Mouse (Mus musculus) left cerebral cortex, postnatal 4 days (tissue): ENCODE measurements around the gene Ipo8. TPM values are rescaled to one million over a fixed set of nuclear protein-coding genes. Genes with fewer than 3 reads are reported as not detected.

Experiments used
- DNase-seq: peaks from one replicate; pipeline ENCODE4 v3.0.0-alpha.2; 2022
- intact Hi-C: fragments of 180-260 bp; cut with DNase I; formaldehyde crosslinking; loops from one replicate; pipeline ENCODE4 v1.15.1; 2025
- total RNA-seq, 2 experiments: library from RNA; stranded (reverse); gene quantifications; 2 replicates each; pipeline ENCODE4 v1.2.3; 2021

Ipo8 gene
- total RNA-seq = 10 to 100 TPM; 35.1 to 39.9 TPM

DNA sequence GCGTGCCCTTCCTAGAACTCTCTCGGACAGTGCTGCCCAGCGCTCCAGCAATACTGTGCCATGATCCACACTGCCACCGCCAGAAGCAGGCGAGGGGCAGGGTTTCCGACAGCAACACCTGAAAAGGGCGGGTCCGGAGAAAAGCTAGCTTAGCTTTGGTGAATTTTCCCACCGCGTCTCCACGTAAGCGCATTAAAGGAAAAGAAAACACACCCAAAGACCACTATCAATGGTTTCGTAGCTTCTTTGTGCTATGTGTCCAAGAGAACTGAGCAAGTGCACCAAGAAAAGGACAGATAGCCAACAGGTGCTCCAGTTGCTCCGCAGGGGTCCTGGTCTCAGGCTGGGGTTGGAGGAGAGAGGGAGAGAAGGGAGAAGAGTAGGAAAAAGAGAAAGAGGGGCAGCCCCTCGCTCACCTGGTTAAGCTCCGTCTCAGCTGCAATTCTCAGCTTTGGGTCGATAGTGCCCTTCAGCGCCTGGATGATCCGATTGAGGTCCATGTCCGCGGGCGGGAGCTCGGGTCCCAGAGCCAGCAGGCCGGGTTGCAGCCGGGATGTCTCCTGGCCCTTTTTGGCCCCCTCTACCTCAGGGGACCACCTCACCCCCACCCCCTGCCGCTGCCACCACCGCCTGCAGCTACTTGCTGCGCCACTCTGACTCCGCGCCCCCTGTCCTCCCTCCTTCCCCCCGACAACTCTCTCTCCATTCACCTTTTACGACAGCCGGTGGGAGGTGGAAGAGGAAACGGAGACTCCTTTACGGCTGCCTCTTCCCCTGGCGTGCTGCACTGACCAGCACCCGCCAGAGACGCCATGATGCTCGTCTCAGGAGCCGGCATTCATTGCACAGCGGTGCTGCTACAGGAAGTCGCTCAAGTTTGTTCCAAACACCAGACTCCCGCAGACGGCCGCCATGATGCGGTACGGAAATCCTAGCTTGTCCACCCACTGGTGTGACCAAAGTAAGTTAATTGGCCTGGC, at the start of gene Ipo8:
Gene Ipo8 (minus strand): TSS at position 720 of the 980 bp plus-strand sequence.
- DNase-seq = peak; percentile 93
- intact Hi-C loops = loop anchor here (5.0 kb wide), 1 partner anchor 66 kb away; the partner anchor contains the start of gene Caprin2

DNA sequence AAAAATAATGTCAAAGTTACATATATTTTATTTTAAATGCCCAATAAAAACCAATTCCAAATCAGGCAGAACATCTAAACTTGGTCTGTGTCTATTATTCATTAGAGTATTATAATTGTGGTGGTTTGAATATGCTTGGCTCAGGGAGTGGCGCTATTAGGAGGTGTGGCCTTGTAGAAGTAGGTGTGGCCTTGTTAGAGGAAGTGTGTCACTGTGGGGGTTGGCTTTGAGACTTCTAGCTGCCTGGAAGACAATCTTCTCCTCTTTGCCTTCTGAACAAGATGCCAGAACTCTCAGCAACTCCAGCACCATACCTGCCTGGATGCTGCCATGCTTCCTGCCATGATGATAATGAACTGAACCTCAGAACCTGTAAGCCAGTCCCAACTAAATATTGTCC, 42.6 kb upstream of the Ipo8 start:
- intact Hi-C loops = no loop called here
- DNase-seq = no peak

DNA sequence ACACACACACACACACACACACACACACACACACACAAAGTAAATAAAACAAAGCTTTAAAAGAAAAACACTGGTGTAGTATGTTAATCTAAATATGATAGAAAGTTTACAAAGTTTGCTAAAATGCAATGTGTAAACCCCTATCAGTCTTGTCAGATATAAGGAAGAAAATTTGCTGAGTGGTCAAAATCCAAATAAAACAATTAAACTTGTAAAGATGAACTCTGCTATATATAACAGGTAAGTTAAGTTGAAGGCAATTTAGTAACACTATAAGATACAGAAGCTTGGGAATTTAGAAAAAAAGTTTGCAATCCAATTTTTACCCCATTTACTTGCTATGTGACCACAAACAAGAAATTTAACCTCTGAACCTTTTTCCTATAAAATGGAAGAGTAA, 14.4 kb upstream of the Ipo8 start:
- no peak for DNase-seq
- intact Hi-C loops = no loop called here

DNA sequence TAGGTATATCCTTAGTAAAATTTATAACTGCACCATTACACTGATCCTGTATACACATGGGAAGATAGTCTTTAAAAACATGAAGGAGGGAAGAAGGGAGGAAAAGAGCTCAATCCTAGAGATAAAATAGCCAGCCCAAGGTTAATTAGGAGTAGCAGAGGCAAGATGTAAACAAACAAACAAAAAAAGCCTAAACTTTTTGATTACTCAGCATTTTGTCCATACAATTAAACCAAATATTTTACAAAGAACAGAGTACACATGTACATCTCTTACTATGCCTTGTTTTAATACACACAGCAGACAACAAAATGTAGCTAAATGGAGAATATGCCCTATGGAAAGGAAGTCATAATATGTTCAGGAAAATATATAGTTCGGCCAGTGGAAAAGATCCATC, 10.5 kb upstream of the Ipo8 start:
- DNase-seq = no peak
- intact Hi-C loops = no loop called here

DNA sequence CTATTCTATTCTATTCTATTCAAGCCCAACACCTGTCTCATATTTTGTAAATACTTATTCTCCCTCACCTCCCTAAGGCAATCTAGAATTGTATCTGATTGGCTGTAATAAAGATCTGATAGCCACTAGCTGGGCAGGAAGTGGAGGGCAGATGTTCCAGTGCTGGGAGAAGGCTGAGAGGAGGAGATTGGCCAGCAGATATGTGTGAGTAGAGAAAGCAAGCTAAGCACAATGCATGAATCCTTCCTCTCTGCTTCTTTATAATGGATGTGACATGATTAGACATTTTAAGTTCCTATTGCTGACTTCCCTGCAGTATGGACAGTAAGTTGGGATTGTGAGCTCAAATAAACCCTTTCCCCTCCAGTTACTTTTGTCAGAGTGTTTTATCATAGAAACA, 7.2 kb upstream of the Ipo8 start:
- intact Hi-C loops = no loop called here
- DNase-seq = no peak

DNA sequence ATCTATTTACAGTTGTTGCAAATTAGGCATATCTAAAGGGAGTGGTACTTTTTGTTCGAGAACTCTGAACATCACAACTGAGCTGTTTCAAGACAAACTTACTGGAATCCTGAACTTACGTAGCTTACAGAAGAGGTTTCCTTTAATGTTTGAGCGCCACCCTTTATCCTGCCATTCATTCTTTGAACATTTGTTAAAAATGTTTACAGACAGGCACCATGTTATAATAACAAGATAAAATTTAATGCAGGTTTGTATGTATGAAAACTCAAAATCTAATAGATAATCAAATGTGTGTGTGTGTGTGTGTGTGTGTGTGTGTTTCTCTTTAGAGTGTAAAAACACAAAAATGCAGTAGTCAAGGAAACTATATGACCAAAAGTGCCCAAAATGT, 458 bp upstream of the Ipo8 start:
- DNase-seq = no peak
- intact Hi-C loops = loop anchor here (5.0 kb wide), 1 partner anchor 66 kb away; the partner anchor contains the start of gene Caprin2

DNA sequence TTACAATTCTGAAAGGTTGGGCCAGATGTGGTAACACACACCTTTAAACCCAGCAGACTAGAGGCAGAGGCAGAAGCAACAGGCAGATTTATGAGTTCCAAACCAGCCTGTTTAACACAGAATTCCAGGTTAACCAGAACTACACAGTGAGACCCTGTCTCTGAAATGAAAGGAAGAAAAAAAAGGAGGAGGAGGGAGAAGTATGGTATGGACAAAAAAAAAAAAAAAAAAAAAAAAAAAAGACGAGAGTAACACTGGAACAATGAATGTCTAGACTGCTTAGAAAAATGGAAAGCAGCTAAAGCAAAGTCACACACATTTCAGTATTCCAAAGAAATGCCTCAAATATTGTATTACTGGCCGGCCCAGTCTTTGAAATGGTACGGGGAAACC, 916 bp downstream of the Ipo8 start:
- no peak for DNase-seq
- intact Hi-C loops = loop anchor here (5.0 kb wide), 1 partner anchor 67 kb away; the partner anchor contains the start of gene Caprin2

DNA sequence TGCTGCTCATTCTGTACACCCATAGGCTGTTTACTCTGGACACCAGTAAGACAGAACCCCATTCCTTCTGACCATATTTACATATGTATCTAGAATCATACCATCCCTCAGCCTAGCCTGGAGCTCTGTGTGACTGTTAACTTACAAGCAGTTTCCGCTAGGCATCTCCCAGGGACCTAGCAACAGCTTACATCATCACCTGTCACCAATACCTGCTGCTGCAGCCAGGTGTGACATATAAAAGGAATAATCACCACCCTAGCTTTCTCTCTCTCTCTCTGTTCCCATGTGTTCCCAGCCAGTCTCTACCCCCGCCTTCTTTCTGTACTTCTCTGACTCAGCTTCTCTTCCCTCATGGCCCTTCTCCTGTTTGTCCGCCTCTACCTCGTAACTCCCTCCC, 5.1 kb downstream of the Ipo8 start:
- intact Hi-C loops = no loop called here
- DNase-seq = no peak

DNA sequence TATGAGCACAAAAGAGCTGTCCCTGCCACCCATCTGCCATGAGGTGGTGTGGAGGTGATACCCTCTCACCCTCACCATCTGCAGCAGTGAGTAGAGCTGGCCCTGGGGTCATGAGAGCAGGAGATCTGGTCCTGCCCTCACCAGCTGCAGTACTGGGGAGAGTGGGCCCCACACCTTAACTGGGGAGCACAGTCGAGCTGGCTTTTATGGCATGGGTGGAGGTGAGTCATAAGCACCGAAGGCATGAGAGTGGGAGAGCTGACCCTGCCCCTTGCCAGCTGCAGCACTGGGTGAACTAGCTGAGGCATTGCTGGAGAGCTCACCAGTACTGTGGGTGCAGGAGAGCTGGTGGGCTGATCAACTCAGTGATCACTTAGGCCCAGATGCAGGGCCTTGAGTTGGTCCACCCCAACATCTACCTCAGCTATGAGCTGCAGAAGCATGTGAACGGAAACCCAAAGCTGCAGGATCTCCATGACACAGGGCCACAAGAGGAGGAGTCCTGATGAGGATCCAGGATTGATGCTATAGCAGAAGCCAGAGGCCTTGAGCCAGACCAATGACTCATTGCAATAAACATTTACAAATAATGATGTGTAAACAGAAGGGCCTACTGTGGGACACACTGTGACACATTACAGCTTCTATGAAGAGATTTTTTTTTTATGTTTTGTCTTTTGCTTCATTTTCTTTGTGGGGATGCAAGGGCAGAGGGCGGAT, 12.5 kb downstream of the Ipo8 start:
- DNase-seq = no peak
- intact Hi-C loops = no loop called here

DNA sequence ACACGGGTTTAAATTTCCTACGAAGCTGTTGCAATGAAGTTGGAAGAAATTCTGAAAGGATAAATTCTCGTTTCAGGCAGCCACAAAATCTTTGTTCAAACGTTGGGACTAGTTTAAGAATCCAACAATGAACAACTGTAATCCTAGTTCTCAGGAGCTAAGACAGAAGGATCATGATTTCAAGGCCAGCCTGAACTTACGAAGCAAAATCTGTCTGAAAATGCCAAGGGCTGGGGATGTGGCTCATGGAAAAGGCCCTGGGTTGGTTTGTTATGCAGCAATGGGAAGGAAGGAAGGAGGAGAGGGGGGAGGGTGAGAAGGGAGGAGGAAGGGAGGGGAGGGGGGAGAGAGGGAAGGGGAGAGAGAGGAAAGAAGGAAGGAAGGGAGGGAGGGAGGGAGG, 14.5 kb downstream of the Ipo8 start:
- DNase-seq = no peak
- intact Hi-C loops = no loop called here

DNA sequence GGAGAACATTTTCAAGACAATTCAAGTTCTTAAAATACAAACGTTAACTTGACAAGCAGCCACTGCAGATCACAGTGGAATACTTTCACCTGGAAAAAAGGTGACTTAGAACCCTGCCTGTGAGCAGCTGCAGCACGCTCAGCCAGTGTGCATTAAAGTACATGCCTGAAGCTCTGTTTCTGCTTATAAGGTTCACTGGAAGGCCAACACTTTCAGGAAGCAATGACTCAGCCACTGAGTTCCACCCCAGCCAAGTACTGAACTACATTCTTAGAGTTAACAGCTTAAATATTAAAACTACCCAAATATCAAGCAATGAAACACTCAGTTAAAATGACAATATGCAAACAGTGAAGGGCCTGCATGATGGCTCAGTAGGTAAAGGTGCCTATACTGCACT, 20.1 kb downstream of the Ipo8 start:
- intact Hi-C loops = no loop called here

DNA sequence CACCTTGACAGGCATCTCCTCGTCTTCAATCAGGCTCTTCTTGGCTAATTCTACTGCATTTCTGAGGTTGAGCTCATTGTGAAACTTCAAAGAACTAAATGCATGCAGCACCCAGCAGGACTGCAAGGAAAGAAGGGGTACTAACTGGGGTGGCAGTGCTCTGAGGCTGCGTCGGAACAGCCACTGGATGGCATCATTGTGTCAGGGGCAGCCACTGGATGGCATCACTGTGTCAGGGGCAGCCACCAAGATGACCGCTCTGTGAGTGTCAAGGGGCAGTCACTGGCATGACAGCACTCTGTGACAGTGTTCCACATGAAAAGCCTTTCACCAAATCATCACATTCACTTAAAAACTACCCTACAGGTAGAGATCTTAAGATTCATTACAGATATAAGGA, 31.5 kb downstream of the Ipo8 start:
- intact Hi-C loops = no loop called here
- no peak for DNase-seq

More for the DNA sequence above, 20.1 kb downstream of the Ipo8 start:
- DNase-seq = no peak

DNA sequence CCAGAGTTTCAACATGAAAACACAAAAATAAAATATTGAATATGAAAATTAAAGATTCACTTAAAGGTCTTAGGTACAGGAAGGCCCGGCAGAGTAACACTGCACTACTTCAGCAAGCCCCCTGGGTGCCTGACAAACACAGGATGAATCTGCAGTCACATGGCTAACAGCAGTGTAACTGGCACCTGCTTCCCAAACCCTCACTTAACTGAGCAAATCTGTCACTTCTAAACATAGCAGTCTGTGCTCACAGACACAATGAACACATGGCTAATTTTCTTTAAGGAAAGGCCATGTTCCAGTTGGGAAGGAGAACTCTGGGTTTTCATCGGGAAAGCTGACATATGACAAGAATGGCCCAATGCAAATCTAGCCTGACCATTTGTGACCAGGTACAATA, 36.1 kb downstream of the Ipo8 start:
- DNase-seq = no peak
- intact Hi-C loops = no loop called here

DNA sequence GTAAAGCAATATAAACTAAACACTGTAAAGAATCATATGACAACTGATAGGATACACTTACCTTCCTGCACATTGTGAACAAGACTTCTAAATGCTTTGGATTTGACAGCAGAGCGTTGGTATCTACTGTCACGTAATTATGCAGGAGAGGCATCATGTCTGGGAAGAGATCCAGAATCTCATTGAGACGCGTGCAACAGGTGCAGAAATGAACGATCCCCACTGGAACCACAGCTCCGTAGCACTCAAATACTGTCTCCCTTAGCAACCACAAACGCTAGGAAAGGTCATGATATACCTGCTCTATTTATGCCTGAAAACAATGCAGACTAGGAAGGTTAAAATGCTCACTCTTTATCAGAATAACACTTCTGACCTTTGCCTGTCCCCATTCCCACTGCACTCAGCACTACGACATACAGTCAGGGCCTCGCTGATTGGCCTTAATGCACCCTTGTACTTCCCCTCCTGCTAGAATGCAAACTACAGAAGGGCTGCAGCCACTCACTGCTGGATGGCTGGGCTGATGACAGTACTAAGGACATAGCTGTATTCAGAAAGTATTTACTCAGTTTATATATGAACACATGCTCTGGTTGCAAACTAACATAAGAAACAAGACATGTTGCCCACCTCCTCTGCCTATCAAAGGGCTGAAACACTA, 42.1 kb downstream of the Ipo8 start:
- intact Hi-C loops = no loop called here
- DNase-seq = no peak

DNA sequence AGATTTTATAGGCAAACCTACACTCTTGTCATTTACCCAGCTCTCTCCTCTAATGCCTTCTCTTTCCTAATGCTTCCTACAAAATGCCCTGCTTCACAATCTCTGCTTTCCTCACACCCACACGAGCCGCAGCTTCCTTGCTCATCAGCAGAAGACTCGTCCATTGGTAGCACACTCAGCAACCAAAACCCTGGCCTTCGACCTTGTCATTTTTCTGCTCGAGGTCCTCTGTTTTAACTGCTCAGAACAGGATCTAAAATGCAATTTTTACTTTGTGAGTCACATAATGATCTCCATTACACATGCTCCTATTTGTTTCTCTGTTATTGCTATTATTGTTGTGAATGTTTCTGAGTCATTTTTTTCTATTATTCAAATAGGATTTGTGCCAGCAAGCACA, 45.1 kb downstream of the Ipo8 start:
- no peak for DNase-seq

DNA sequence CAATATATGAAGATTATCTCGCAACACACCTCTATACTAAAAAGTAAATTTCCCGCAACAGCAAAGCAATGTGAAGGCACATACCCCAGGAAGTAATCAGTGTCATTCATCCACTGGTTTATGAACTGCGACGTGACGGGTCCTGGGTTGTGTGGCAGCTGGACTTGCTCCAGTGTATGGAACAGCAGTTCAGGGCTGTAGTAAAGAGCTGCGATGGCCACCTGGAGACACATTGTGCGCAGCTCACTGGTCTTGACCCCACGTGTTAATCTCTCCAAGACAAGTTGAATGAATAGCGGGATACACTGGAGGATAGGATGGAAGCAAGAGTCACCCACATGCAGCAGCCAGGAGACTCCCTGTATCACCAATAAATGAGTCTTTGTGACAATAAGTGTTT, 46.8 kb downstream of the Ipo8 start:
- intact Hi-C loops = no loop called here
- no peak for DNase-seq

More for the DNA sequence above, 45.1 kb downstream of the Ipo8 start:
- intact Hi-C loops = no loop called here

DNA sequence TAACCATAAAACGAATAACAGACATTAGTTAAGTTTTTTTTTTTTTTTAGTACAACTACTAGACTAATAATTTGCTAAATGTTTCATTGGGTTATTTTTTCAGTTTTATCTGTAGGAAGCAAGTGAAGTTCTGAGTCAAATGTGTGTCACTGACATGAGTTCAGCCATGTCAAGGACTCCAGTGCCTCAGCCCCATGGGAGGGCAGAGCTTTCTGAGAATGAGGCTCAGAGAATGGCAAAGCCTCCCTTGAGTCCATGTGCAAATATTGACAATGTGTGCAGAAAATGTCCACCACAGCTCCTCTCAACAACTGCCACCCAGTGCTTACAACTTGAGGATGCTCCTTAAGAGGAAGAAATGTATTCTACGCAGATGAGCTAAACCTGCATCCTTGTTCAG, 55.0 kb downstream of the Ipo8 start:
- no peak for DNase-seq
- intact Hi-C loops = no loop called here

DNA sequence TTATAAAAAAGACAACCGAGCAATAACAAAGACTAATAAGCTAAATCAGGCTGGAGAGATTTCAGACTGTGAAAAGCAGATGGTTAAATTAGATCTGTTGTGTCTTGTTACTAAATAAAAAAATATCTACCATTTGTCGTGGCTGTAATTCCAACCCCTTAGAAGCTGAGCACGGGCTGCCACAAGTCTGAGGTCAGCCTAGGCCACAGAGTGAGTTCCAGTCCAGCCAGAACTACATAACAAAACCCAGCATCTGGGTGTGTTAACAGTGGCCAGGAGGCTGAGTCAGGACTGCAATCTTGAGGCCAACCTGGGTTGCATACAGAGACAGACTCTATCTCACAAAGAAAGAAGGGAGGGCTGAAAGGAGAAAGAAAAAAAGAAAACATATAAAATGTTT, 59.8 kb downstream of the Ipo8 start:
- no peak for DNase-seq
- intact Hi-C loops = no loop called here

DNA sequence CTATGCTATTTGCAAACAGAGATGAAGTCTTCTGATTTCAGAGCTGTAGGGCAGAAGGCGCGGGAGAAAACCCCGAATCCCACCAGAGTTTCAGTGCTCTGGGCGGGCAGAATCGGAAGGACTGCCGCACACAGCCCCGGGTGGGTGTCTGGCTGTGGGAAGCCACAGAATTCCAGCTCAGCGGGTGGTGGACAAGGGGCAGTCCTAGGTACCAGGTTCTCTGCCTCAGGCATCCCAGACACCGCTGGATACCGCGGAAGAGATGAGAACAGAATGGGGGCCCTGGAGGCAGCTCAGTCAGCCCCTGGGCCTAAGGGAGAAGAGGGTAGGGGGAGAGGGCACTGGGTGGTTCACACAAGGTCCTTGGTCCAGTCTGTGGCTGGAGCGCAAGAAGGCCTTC, 62.8 kb downstream of the Ipo8 start:
- DNase-seq = peak; percentile 4
- intact Hi-C loops = no loop called here

DNA sequence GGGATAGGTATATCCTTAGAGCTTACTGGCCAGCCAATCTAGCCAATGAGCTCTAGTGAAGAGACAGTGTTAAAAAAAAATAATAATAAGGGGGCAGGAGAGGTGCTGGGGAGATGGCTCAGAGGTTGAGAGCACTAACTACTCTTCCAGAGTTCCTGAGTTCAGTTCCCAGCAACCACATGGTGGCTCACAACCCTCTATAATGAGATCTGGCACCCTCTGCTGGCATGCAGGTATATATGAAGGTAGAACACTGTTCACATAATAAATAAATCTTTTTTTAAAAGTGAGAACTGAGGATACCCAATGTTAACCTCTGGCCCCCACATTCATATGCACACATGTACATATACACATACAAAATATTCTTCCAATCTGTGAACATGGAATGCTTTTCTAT, 64.0 kb downstream of the Ipo8 start:
- no peak for DNase-seq
- intact Hi-C loops = no loop called here

DNA sequence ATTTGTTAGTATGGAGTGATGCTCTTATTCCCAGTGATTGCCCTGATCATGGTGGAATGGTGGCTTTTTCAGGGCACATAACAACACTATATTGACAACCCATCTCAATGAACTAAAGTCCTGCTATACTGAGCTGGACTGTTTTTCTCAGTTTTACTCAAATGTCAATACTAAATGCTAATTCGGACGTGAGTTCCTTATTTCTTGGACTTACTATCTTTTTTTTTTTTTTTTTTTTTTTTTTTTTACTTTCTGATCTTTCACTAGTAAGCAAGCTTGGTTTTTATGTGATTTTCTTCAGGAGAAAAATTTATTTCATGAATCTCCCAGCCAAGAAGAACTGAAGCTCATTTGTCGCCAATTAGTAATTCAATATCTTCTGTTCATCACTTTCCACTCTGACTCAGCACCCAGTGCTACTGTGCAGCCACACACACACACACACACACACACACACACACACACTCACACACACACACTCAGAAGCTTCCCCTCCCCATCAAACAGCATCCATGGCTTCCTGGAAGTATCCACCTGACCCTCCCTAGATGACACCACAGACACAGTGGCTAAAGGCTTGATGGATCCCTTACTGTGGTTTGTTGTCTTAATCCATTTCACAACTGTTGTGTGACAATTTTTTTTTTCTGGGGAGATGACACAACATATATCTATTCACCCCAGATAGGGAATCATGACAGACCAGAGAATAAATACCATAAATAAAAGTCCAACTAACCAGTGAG, 69.1 kb downstream of the Ipo8 start:
- intact Hi-C loops = no loop called here
- no peak for DNase-seq
